Mouse (Mus musculus) naive thymus-derived CD4-positive, alpha-beta T cell, adult 2 months (primary cell): Measurements from ENCODE around the gene Ulk4.
A peak's percentile ranks its signal among the peaks of the same experiment; 100 is the strongest.

Experiments
- DNase-seq: peaks from one replicate; pipeline ENCODE4 v3.0.0-alpha.2; 2011; ENCODE audit warnings: low read depth

The Ulk4 gene

DNA sequence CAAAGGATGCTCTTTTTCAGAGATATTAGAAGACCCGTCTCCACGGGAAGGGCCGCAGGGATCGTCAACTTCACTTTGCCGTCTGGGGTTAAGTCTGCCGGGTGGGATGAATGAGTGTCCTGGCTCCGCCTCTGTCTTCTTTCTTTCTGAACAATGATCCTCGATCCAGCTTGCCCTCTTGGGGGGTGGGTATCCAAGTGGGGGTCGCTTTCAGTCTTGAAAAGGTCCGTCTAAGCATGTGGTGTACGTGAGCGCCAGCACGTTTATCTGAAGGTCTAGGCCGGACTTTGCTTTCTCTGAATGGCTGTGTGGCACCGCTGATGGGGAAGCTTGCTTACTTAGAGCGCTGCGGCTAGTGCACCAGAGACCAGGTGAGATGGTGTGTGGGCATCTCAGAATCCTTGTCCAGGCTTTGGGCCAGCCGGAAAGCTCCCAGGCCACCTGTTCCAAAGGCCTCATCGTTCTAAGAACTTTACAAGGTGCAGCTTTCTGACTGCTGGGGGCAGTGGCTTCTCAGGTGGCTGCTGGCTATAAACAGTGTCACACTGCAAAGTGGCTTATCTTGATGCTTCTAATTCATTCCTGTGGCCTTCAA is 23.1 kb upstream of the Ulk4 start:
- no peak for DNase-seq

DNA sequence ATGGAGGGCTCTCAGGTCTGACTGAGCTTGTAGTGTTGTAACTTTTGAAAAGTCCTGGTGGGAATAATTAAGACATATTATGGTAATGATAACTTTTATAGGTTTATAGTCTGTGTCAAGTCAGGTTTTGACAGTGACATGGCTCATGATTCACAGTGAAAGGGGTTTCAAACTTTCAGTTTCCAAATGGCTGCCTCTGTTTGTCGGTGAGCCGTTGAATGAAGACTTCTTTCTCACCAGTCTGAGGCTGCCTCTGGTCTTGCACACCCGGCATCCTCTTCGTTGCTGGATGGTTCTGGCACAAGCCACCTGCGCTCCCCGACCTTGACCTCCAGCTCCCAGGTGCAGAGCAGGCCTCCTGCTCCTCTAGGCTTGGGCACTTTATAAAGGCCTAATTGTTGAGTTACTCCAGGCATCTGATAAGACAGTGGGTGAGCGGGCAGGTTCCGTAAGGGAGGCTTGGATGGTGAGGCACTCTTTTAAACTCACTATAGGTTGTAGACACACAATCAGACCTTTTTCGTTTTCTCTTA is 22.3 kb upstream of the Ulk4 start:
- peak; percentile 43 for DNase-seq

DNA sequence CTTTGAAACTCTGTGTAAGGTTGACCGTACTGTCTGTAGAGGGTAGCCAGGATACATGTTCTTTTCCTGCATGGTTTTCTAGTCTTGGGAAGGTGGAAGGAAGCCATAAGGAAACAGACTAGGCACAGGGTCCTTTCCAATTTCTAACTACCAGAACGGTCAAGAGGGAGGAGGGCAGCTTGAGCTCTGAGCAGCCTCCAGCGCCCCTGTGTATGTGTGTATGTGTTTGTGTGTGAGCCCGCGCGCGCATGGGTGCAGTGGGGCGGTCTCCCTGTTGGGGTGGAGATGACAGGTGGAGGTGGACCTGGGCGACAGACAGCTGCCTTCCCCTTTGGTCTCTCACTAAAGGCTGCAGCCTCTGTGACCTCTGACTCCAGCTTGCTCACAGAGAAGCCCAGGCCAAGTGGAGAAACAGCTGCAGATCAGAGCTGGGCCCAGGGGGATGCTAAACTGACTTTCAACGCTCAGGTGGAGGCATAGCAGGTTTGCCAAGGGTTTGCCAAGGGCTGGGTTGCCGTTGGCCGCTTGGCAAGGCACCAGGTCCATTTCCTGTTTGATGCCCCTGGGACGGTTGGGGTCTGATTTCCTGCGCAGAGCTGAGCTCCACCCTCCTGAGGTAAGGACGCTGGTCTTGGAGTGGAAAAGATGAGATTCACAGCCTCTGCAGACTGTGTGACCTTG is 21.6 kb upstream of the Ulk4 start:
- DNase-seq, result peak; percentile 46

- no peak for DNase-seq
Observed at GRCm38 (mm10) chr9:121298065-121298398, 21.0 kb upstream of the Ulk4 start.

GRCm38 (mm10) chr9:121297171-121298064 is 20.4 kb upstream of the Ulk4 start, which contains the start of gene Trak1:
Trak1 (plus strand) TSS chr9:121297502.
- DNase-seq, result peak; percentile 76

GRCm38 (mm10) chr9:121295221-121295620 is 18.2 kb upstream of the Ulk4 start:
- DNase-seq, result no peak

DNA sequence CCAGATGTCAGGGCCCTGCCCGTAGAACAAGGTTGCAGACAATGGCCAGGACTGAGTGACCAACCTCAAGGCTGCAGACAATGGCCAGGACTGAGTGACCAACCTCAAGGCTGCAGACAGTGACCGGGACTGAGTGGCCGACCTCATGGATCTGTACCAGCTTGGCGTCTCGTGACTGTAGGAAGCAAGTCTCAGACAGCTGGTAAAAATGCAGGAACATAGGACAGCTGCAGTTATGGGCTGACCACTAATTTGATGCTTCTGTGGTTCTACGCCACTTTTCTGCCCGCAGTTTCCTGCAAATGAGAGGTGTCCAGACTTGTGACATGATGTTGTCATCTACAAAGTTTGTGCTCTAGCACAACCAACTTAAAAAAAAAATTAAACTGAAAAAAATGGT is 16.2 kb upstream of the Ulk4 start:
- DNase-seq, result no peak

- DNase-seq, result no peak
Observed at GRCm38 (mm10) chr9:121291275-121291674, 14.3 kb upstream of the Ulk4 start.

GRCm38 (mm10) chr9:121286325-121286901 is 9.4 kb upstream of the Ulk4 start:
- no peak for DNase-seq

DNA sequence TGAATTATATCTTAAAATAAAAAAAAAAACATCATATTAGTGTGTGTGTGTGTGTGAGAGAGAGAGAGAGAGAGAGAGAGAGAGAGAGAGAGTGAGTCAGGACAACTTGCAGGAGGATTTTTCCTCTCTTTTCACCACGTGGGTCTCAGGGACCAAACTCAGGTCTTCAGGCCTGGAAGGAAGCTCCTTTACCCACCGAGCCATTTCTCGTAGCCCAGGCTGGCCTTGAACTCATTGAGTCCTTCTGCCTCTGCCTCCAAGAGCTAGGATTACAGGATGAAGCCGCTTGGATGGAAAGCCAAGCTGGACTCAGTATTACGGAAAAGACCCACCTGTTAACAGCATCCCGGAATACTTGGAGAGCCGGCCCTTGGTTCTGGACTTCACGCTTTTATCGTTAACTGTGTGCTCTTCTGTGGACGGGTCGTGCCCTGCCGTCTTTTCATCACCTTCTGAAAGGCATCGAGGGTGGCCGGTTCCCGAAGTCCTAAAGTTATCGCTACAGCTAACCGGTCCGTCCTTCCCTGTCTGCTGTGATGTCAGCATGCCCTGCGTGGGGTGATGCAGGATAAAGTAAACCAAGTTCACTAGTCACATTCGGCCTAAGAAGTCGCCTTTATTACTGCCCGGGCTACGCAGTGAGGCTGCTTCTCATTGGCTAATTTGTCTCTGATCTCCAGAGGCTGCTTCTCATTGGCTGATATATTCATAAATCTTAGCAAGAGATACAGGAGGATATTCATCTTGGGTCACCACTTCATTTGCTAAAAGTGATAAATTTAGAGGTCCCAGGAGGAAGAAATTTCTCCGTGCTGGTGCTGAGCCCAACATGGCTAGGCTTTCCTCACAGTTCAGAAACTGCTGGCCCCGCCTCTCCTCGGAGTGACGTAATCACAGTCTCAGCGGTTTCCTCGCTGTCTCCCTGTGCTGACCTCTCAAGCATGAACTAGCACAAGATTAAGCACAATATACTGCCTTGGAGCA is 8.6 kb upstream of the Ulk4 start:
- DNase-seq, result peak; percentile 75

DNA sequence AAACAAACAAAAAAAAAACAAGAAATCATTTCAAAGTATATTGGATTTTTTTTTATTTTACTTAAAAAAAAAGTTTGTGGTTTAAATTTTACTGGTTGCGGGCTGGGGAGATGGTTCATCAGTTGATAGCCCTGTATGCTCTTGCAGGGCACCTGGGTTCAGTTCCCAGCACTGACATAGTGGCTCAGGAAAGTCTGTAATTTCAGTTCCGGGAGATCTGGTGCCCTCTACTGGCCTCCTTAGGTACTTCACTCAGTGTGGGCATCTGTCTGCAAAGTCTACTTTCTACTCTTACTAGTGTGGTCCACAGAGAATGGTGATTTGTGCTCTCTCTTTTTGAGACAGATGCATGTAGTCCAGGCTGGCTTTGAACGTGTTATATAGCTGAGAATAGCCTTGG is 7.4 kb upstream of the Ulk4 start:
- peak; percentile 76 for DNase-seq

- peak; percentile 48 for DNase-seq
Observed at GRCm38 (mm10) chr9:121283620-121284185, 6.7 kb upstream of the Ulk4 start.

- DNase-seq, result no peak
Observed at GRCm38 (mm10) chr9:121281891-121282290, 4.9 kb upstream of the Ulk4 start.

GRCm38 (mm10) chr9:121279216-121279615 is 2.2 kb upstream of the Ulk4 start:
- no peak for DNase-seq

DNA sequence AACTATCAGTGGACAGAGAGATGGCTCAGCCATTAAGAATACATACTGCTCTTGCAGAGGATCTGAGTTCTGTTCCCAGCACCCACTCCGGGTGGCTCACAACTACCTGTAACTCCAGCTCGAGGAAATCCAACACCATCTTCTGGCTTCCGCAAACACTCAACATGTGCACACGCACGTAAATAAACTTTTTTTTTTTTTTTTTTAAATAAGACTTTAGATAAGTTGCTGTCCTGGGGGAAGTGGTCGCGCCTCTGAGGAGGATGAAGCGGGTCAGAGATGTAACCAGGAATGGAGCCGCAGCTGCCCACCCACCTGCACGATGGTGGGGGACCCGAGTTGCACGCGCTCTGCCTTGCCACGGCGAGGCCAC is 266 bp downstream of the Ulk4 start:
- no peak for DNase-seq

DNA sequence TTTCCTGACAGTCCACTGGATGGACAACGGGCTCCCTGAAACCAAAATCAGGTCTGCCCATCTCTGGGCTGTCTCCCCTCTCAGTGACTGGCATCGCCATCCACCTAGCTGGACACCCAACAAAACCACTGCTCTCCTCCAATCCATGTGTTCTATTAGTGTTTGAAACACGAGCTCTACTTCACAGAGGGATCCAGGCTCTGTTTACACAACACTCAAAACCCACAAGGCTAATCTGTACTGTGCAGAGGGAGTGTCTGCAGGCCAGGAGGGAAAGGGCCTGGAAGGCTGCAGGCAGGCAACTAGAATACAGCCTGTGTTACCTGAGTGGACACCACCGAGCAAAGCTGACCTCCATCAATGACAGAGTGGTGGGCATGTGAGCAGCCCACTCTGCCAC is 5.4 kb downstream of the Ulk4 start:
- no peak for DNase-seq

GRCm38 (mm10) chr9:121271149-121271548 is 5.8 kb downstream of the Ulk4 start:
- no peak for DNase-seq

DNA sequence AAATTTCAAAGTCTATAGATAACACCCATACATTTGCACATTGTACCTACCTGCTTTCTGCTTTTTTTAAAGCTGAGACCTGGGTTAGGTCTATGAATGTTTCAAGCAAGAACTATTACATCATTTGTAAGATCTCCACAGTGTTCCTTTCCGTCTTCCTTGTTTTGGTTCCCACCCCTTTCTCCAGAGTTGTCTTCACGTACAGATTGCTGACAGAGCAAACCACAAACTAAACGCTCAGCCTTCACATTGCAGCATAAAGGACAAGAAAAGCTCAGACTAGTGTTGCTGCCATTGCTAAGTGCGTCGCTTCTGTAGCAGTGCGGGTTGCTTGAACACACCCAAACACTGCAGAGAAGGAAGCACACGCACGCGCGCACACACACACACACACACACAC is 11.7 kb downstream of the Ulk4 start:
- DNase-seq, result no peak

- DNase-seq, result no peak
Observed at GRCm38 (mm10) chr9:121257106-121257505, 19.9 kb downstream of the Ulk4 start.

GRCm38 (mm10) chr9:121254761-121255160 is 22.2 kb downstream of the Ulk4 start:
- no peak for DNase-seq

GRCm38 (mm10) chr9:121253983-121254382 is 23.0 kb downstream of the Ulk4 start:
- no peak for DNase-seq
